8 mouse cellular contexts compared by ENCODE assay signal in the genomic region with DNA sequence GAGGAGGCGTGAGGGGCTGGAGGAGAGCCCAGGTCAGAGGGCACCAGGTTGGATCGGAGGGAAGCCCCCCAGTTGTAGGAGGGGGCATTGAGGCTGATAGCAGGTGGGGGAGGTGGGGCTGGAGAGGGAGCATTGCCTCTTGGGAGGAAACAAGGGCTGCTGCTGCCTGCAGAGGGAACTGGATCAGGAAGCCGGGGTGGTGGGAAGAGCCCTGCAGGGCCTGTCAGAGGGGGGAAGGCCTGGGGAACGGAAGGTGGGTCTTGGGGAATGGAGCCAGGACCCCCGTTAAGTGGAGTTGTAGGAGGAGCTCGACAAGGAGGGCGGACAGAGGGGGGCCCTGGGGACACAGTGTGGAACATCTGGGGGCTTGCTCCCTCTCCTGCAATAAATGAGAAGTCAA. TPM values are rescaled to one million over a fixed set of nuclear protein-coding genes. Genes with fewer than 3 reads are reported as not detected.
DNase-seq lines count a peak whose midpoint lies in the region; ATAC-seq and TF ChIP-seq lines count a peak whose summit lies in the region.

No protein-coding gene starts in this region.

- no peak for TF ChIP-seq EP300 in liver, postnatal 0 days (IDR thresholded peaks at IDR 0.05; ENCODE audit: low read depth)

- WGBS in heart, embryonic 10.5 days, result 83% methylated on average over 7 of the region's 7 CpGs
- 71% methylated on average over 7 of the region's 7 CpGs for WGBS in forebrain, embryonic 16.5 days
- WGBS in liver, postnatal 0 days (ENCODE audit: insufficient replicate concordance), result 83% methylated on average over 7 of the region's 7 CpGs

- no peak overlapping the region for H3K4me2 ChIP-seq in forebrain, embryonic 16.5 days (ENCODE audit: low read length)
- H3K4me2 ChIP-seq in liver, postnatal 0 days (ENCODE audit: low read depth, low read length), result peak overlapping the region; percentile 91; the same call in 1 of the 2 replicates

- intact Hi-C loops in heart, postnatal 25 days (cut with DNase I), result loop anchor here (2.0 kb wide), 1 partner anchor 17 kb away; no protein-coding TSS in a partner anchor

- no peaks in the 10 kb centered on the region for H3K27me3 ChIP-seq in heart, embryonic 10.5 days (ENCODE audit: insufficient read depth, poor library complexity, severe bottlenecking)
- H3K27me3 ChIP-seq in G1E (ENCODE audit: insufficient read depth, low read length), result no peaks in the 10 kb centered on the region
- no peaks in the 10 kb centered on the region for H3K27me3 ChIP-seq in forebrain, embryonic 16.5 days (replicated peaks; ENCODE audit: control insufficient read depth, insufficient read depth, low read length)
- no peaks in the 10 kb centered on the region for H3K27me3 ChIP-seq in liver, postnatal 0 days (ENCODE audit: insufficient read depth, low read length)

- peak overlapping the region; percentile 75; the same call in 1 of the 2 replicates for H3K4me3 ChIP-seq in heart, embryonic 10.5 days
- H3K4me3 ChIP-seq in G1E (ENCODE audit: low read depth, low read length), result peak overlapping the region; percentile 81; the same call in 1 of the 2 replicates
- H3K4me3 ChIP-seq in forebrain, embryonic 16.5 days (replicated peaks; ENCODE audit: low read length), result no peak overlapping the region
- H3K4me3 ChIP-seq in liver, postnatal 0 days (ENCODE audit: low read depth, low read length), result no peak overlapping the region

- ATAC-seq in G1E (ENCODE audit: extremely low read depth, insufficient number of reproducible peaks, low FRiP score, poor library complexity, severe bottlenecking), result no peak
- no peak for ATAC-seq in forebrain, embryonic 16.5 days
- no peak for ATAC-seq in liver, postnatal 0 days

- peak overlapping the region; percentile 13 for H3K9ac ChIP-seq in forebrain, embryonic 16.5 days (replicated peaks; ENCODE audit: low read depth, low read length)
- H3K9ac ChIP-seq in liver, postnatal 0 days (replicated peaks), result no peak overlapping the region

- peaks cover 46% of the 10 kb centered on the region for H3K4me1 ChIP-seq in heart, embryonic 10.5 days
- H3K4me1 ChIP-seq in G1E (ENCODE audit: insufficient read depth, low read depth, low read length), result peaks cover 74% of the 10 kb centered on the region
- peaks cover 36% of the 10 kb centered on the region for H3K4me1 ChIP-seq in forebrain, embryonic 16.5 days (replicated peaks; ENCODE audit: control insufficient read depth, insufficient read depth, low read length)
- H3K4me1 ChIP-seq in liver, postnatal 0 days (ENCODE audit: insufficient read depth), result peaks cover 26% of the 10 kb centered on the region

- peaks cover 64% of the 10 kb centered on the region for H3K36me3 ChIP-seq in heart, embryonic 10.5 days
- peaks cover 66% of the 10 kb centered on the region for H3K36me3 ChIP-seq in G1E (replicated peaks)
- H3K36me3 ChIP-seq in forebrain, embryonic 16.5 days (ENCODE audit: control insufficient read depth, insufficient read depth), result peaks cover 26% of the 10 kb centered on the region
- H3K36me3 ChIP-seq in liver, postnatal 0 days (replicated peaks; ENCODE audit: insufficient read depth, low read length), result peaks cover 61% of the 10 kb centered on the region

- peak overlapping the region; percentile 56 for H3K27ac ChIP-seq in heart, embryonic 10.5 days
- no peak overlapping the region; the same call in 1 of the 2 replicates for H3K27ac ChIP-seq in forebrain, embryonic 16.5 days (ENCODE audit: low read length)
- H3K27ac ChIP-seq in liver, postnatal 0 days (ENCODE audit: low read depth), result no peak overlapping the region

- no peaks in the 10 kb centered on the region for H3K9me3 ChIP-seq in heart, embryonic 10.5 days
- H3K9me3 ChIP-seq in G1E (replicated peaks), result no peaks in the 10 kb centered on the region
- H3K9me3 ChIP-seq in forebrain, embryonic 16.5 days (ENCODE audit: control insufficient read depth, low read length), result no peaks in the 10 kb centered on the region
- H3K9me3 ChIP-seq in liver, postnatal 0 days (ENCODE audit: low read length), result no peaks in the 10 kb centered on the region

- DNase-seq in heart, embryonic 10.5 days (ENCODE audit: low spot score), result no peak
- DNase-seq in heart, postnatal 25 days (ENCODE audit: low spot score), result no peak
- DNase-seq in G1E (ENCODE audit: low spot score), result no peak
- DNase-seq in liver, postnatal 0 days, result no peak
- DNase-seq in urinary bladder, adult 2 months (ENCODE audit: low spot score), result no peak
- DNase-seq in layer of hippocampus, adult 9-11 months, result no peak
- no peak for DNase-seq in frontal cortex, postnatal 14 days (ENCODE audit: low spot score in 2 of 2)

- no peak for TF ChIP-seq CTCF in G1E (IDR thresholded peaks at IDR 0.05; ENCODE audit: low read depth, low read length)
- no peak for TF ChIP-seq CTCF in liver, postnatal 0 days (IDR thresholded peaks at IDR 0.05; ENCODE audit: low read depth)

RNA-seq across cellular contexts. Expression of gene Mbd6, which starts 2.6 kb away (rescaled TPM):
- 11.3 and 16.9 TPM in 2 replicates for polyA plus RNA-seq in heart, embryonic 10.5 days (2016; fragmentation: Nextera tagmentation; extraction: Ambion mirVana)
- total RNA-seq in heart, postnatal 25 days (2021), result 10 to 100 TPM; 20.9 to 21.4 TPM
- total RNA-seq in G1E (2014; fragmentation: Nextera tagmentation), result 107 and 121 TPM in 2 replicates
- 4.1 and 6.6 TPM in 2 replicates for total RNA-seq in G1E (2017)
- 239 and 302 TPM in 2 replicates for polyA plus RNA-seq in G1E (2012)
- 10.2 and 15.3 TPM in 2 replicates for polyA plus RNA-seq in forebrain, embryonic 16.5 days (2015; fragmentation: Nextera tagmentation; extraction: Ambion mirVana)
- polyA plus RNA-seq in liver, postnatal 0 days (2015; fragmentation: Nextera tagmentation; extraction: Ambion mirVana), result 5.3 and 5.7 TPM in 2 replicates
- polyA plus RNA-seq in urinary bladder, adult 2 months (2012; rRNA removed), result 19.8 and 42.1 TPM in 2 replicates

RNA-seq across cellular contexts. Expression of gene Dctn2, which starts 20.0 kb away (rescaled TPM):
- polyA plus RNA-seq in heart, embryonic 10.5 days (2016; fragmentation: Nextera tagmentation; extraction: Ambion mirVana), result 155 and 167 TPM in 2 replicates
- 100 to 1,000 TPM; 136 to 142 TPM for total RNA-seq in heart, postnatal 25 days (2021)
- total RNA-seq in G1E (2014; fragmentation: Nextera tagmentation), result 135 TPM in 2 replicates
- total RNA-seq in G1E (2017), result 139 and 154 TPM in 2 replicates
- polyA plus RNA-seq in G1E (2012), result 161 and 175 TPM in 2 replicates
- polyA plus RNA-seq in forebrain, embryonic 16.5 days (2015; fragmentation: Nextera tagmentation; extraction: Ambion mirVana), result 319 and 342 TPM in 2 replicates
- polyA plus RNA-seq in liver, postnatal 0 days (2015; fragmentation: Nextera tagmentation; extraction: Ambion mirVana), result 65.3 and 67.4 TPM in 2 replicates
- 173 and 201 TPM in 2 replicates for polyA plus RNA-seq in urinary bladder, adult 2 months (2012; rRNA removed)

RNA-seq across cellular contexts. Expression of gene Kif5a, which starts 23.0 kb away (rescaled TPM):
- 0.41 and 1.4 TPM in 2 replicates for polyA plus RNA-seq in heart, embryonic 10.5 days (2016; fragmentation: Nextera tagmentation; extraction: Ambion mirVana)
- under 1 TPM; 0.45 to 0.49 TPM for total RNA-seq in heart, postnatal 25 days (2021)
- total RNA-seq in G1E (2014; fragmentation: Nextera tagmentation) (0.10 TPM in 1 of 2 replicates, not detected in the other), G1E (2017) (0.11 and 0.17 TPM in 2 replicates)
- polyA plus RNA-seq in G1E (2012), result 0.04 and 0.22 TPM in 2 replicates
- 98.9 and 106 TPM in 2 replicates for polyA plus RNA-seq in forebrain, embryonic 16.5 days (2015; fragmentation: Nextera tagmentation; extraction: Ambion mirVana)
- 0.06 TPM in 2 replicates for polyA plus RNA-seq in liver, postnatal 0 days (2015; fragmentation: Nextera tagmentation; extraction: Ambion mirVana)
- 5.9 and 6.6 TPM in 2 replicates for polyA plus RNA-seq in urinary bladder, adult 2 months (2012; rRNA removed)

RNA-seq across cellular contexts. Expression of gene Mars, which starts 25.4 kb away (rescaled TPM):
- polyA plus RNA-seq in heart, embryonic 10.5 days (2016; fragmentation: Nextera tagmentation; extraction: Ambion mirVana), result 119 and 140 TPM in 2 replicates
- 10 to 100 TPM; 37.9 to 38.9 TPM for total RNA-seq in heart, postnatal 25 days (2021)
- 97.3 and 102 TPM in 2 replicates for total RNA-seq in G1E (2014; fragmentation: Nextera tagmentation)
- 109 and 144 TPM in 2 replicates for total RNA-seq in G1E (2017)
- polyA plus RNA-seq in G1E (2012), result 104 and 108 TPM in 2 replicates
- polyA plus RNA-seq in forebrain, embryonic 16.5 days (2015; fragmentation: Nextera tagmentation; extraction: Ambion mirVana), result 127 and 135 TPM in 2 replicates
- polyA plus RNA-seq in liver, postnatal 0 days (2015; fragmentation: Nextera tagmentation; extraction: Ambion mirVana), result 51.3 and 62.3 TPM in 2 replicates
- polyA plus RNA-seq in urinary bladder, adult 2 months (2012; rRNA removed), result 44.7 and 47.7 TPM in 2 replicates

RNA-seq across cellular contexts. Expression of gene Arhgap9, which starts 35.6 kb away (rescaled TPM):
- 0.87 and 3.1 TPM in 2 replicates for polyA plus RNA-seq in heart, embryonic 10.5 days (2016; fragmentation: Nextera tagmentation; extraction: Ambion mirVana)
- total RNA-seq in heart, postnatal 25 days (2021), result 1 to 10 TPM; 3.0 to 3.4 TPM
- total RNA-seq in G1E (2014; fragmentation: Nextera tagmentation) (43.3 and 43.7 TPM in 2 replicates), G1E (2017) (89.2 and 100 TPM in 2 replicates)
- polyA plus RNA-seq in G1E (2012), result 54.8 and 59.5 TPM in 2 replicates
- 0.49 and 1.2 TPM in 2 replicates for polyA plus RNA-seq in forebrain, embryonic 16.5 days (2015; fragmentation: Nextera tagmentation; extraction: Ambion mirVana)
- polyA plus RNA-seq in liver, postnatal 0 days (2015; fragmentation: Nextera tagmentation; extraction: Ambion mirVana), result 13.5 and 14.8 TPM in 2 replicates
- polyA plus RNA-seq in urinary bladder, adult 2 months (2012; rRNA removed), result 6.7 and 8.4 TPM in 2 replicates

Comparison
In these comparisons a context has a peak if more than half of its experiments do, and no peak if none do; other contexts are left out.
1. H3K4me3 ChIP-seq: peak in heart, embryonic 10.5 days (single experiment) and G1E (single experiment); none in forebrain, embryonic 16.5 days (single experiment) and liver, postnatal 0 days (single experiment).
2. RNA of gene Kif5a, which starts 23.0 kb away (polyA plus RNA-seq): 98.9 to 106 TPM in forebrain, embryonic 16.5 days; 5.9 to 6.6 TPM in urinary bladder, adult 2 months, 0.41 to 1.4 TPM in heart, embryonic 10.5 days, 0.04 to 0.22 TPM in G1E and 0.06 TPM in liver, postnatal 0 days; every median in the first group is over 10 times any median in the second.